Mouse (Mus musculus) erythroblast, embryonic 14.5 days (primary cell): ENCODE measurements at regions not wholly inside any gene's neighbourhood (a gene's known extent, or its start where the extent isn't known, plus 50 kb on each side); places are given as distances from the start of the nearest gene placed in this dataset.

ENCODE experiments used
- H3K27me3 ChIP-seq: 2 replicates; pipeline ENCODE4 v1.6.1; 2012; ENCODE audit warnings: inconsistent platforms; ENCODE audit not compliant: control insufficient read depth
- H3K36me3 ChIP-seq: 2 replicates; pipeline ENCODE4 v1.6.1; 2012; ENCODE audit warnings: mild to moderate bottlenecking, inconsistent platforms; ENCODE audit not compliant: control insufficient read depth
- H3K4me1 ChIP-seq: 2 replicates; pipeline ENCODE4 v1.6.1; 2012; ENCODE audit warnings: inconsistent platforms; ENCODE audit not compliant: control insufficient read depth
- H3K4me3 ChIP-seq: replicated peaks from 2 replicates; pipeline ENCODE3; 2012; ENCODE audit warnings: moderate library complexity, mild to moderate bottlenecking, inconsistent platforms
- H3K9me3 ChIP-seq: 2 replicates; pipeline ENCODE4 v1.6.1; 2012; ENCODE audit warnings: low read length, inconsistent platforms, mixed read lengths; ENCODE audit not compliant: control insufficient read depth
- GATA1 ChIP-seq: IDR thresholded peaks from 2 replicates; pipeline ENCODE4 v1.6.1; 2012; ENCODE audit warnings: low read length, inconsistent platforms, mixed read lengths
- TAL1 ChIP-seq: IDR thresholded peaks from 3 replicates; pipeline ENCODE4 v1.6.1; 2012; ENCODE audit warnings: low read length, inconsistent platforms, mixed read lengths

DNA sequence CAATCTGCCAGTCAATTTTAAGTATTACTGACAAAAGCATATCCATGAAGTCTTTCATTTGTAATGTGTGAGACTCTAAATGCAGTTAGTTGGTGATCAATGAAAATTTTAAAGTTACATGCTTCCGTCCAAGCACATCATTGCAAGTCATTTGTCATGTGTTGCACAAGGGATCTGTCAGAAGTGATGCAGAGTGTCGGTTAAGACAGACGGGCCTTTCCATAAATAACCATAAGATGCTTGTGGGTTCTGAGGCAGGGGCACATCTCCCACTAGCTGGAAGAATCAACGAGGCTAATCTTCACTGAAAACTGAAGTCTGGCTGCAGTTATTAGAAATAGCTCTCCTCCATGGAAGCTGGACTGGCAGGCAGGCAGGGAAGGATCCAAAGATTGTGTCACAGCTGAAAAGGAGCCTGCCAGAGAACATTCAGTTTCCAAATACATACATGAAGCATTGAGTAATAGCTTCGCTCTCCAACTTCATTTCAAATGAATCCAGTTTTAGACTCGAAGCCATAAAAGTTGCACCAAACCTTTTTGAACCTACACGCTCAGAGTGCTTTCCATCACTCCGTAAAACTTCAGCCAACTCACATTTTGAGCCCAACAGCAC is 241.8 kb downstream of the Gsdmc2 start:
- TF ChIP-seq TAL1 (no peak), GATA1 (no peak)
- Histone ChIP-seq H3K4me1 (no peaks in the 10 kb centered on the region), H3K9me3 (no peaks in the 10 kb centered on the region), H3K4me3 (no peak overlapping the region), H3K27me3 (no peaks in the 10 kb centered on the region), H3K36me3 (no peaks in the 10 kb centered on the region)

DNA sequence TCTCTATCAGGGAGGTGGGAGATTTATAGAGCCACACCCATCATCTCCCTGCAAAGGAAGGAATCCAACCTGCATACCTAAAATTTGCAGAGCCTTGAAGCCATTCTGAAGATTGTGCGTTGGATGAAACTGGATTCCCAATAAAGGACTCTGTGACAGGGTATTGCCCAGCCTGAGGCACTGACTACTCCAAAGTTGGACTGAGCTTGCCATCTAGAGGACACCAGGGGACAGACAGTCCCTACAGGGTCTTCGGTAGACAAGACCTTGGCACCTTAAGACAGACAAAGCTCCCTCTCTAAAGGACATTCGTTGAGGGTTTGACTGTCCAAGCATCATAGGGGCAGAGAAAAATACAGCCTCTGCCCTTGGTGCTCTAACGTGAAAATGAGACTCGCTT is 243.4 kb downstream of the Gsdmc2 start:
- Histone ChIP-seq H3K4me1 (no peaks in the 10 kb centered on the region), H3K4me3 (no peak overlapping the region), H3K9me3 (no peaks in the 10 kb centered on the region), H3K36me3 (no peaks in the 10 kb centered on the region), H3K27me3 (no peaks in the 10 kb centered on the region)
- no peak for TF ChIP-seq TAL1
- no peak for TF ChIP-seq GATA1

DNA sequence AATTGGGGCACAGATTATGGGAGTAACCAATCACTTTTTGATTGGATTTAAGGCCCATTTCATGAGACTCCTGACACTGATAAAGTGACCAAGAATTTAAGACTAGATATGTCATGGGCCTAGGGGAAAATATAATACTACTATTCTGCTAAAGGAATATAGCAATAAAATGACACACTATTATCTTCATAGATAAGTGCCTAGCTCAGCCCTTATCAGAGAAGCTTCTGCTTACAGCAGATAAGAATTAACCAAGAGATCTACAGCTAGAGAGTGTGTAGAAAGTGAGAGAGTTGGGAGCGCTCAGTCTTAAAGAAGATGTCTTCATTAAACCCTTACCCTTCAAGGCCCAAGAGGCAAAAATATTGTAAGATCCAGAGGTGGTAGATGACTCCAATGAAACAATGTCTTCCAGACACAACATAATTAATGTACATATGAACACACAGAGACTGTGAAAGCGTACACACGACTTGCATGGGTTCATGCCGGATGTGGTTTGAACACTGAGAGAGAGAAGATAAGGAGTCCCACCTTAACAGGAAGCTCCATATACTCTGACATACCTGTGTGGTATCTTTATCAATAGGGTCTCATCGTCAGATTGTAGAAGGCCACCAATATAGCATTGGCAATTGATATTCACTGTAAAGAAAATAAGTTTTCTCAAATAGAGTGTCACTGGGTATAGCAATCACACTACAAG is 252.1 kb downstream of the Gsdmc2 start:
- H3K27me3 ChIP-seq, result no peaks in the 10 kb centered on the region
- H3K9me3 ChIP-seq, result no peaks in the 10 kb centered on the region
- no peaks in the 10 kb centered on the region for H3K36me3 ChIP-seq
- no peak overlapping the region for H3K4me3 ChIP-seq
- no peak for TF ChIP-seq GATA1
- no peak for TF ChIP-seq TAL1
- H3K4me1 ChIP-seq, result no peaks in the 10 kb centered on the region

DNA sequence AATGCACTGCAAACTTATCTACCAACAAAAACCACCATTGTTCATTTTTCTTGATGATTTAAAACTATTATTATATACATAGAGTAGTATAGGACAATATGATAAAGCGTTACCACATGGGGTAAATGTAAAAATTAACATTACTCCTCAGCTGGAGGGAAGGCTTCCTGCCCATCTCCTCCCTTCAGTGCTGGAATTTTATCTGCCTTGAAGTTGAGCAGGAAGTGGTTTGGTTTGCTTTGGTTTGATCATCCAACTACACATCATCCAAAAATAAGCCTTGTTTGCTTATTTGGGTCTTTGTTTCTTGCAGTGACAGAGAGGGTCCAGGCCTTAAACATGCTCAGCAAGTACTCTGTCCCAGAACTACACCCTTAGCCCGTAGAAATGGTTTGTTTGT is 285.7 kb downstream of the Gsdmc2 start:
- no peaks in the 10 kb centered on the region for H3K4me1 ChIP-seq
- no peak for TF ChIP-seq TAL1
- no peak for TF ChIP-seq GATA1
- H3K4me3 ChIP-seq, result no peak overlapping the region
- no peaks in the 10 kb centered on the region for H3K9me3 ChIP-seq
- H3K27me3 ChIP-seq, result no peaks in the 10 kb centered on the region
- H3K36me3 ChIP-seq, result no peaks in the 10 kb centered on the region

DNA sequence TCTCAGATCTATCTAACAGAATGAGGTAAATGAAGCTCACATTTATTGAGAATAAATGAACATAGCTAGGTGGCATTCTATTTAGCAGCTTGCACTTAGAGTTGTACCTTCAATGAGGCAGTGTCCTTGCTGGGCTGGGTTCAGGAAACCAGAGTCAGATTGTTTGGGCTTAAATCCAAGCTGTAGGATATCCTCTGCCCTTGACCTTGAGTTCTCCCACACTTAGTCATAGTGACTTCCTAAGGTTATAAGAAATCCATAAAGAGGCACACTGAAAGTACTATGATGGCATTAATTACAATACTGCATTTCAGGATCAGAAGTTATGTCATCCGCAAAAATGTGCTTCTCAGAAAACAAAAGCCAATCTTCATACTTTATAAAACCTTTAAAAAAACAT is 286.3 kb downstream of the Gsdmc2 start:
- TF ChIP-seq TAL1 (no peak), GATA1 (no peak)
- Histone ChIP-seq H3K36me3 (no peaks in the 10 kb centered on the region), H3K9me3 (no peaks in the 10 kb centered on the region), H3K4me1 (no peaks in the 10 kb centered on the region), H3K27me3 (no peaks in the 10 kb centered on the region), H3K4me3 (no peak overlapping the region)

DNA sequence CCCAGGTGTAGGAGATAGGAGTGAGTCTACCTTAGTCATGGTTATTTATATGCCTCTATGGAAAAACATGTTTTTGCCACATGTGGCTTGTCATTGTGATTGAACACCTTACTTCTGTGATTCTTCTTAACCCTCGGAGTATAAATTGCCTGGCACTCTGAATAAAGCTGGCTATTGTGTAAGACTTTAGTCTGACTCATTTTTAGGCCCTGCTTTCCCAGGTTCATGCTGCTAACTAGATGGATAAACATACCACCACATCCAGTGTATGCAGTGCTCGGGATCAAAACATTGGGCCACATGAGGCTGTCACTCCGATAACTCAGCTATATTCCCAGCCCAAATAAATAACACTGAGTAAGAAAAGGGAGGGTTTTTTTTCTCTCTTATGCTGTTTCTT is 287.2 kb downstream of the Gsdmc2 start:
- H3K36me3 ChIP-seq, result no peaks in the 10 kb centered on the region
- no peaks in the 10 kb centered on the region for H3K4me1 ChIP-seq
- TF ChIP-seq TAL1 (no peak), GATA1 (no peak)
- H3K27me3 ChIP-seq, result no peaks in the 10 kb centered on the region
- H3K9me3 ChIP-seq, result no peaks in the 10 kb centered on the region
- no peak overlapping the region for H3K4me3 ChIP-seq

DNA sequence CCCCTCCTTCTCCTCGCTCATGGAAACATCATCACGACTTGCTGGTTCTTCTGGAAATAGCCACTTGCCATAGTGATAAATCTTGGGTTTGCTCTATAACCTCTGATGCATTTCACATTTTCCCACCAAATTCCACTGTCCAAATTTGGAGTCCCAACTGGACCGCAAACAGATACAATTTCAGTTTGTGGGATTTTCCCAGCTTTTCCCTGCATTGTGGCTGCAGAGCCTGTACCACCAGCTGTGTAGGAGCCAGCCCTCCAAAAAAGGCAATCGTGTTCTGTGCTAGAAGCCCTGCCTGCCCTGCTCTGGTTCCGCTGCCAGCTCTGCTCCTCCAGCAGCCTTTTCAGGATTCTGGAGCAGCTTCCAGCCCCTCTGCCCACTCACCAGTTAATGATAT is 291.4 kb downstream of the Gsdmc2 start:
- H3K36me3 ChIP-seq, result no peaks in the 10 kb centered on the region
- no peak overlapping the region for H3K4me3 ChIP-seq
- no peaks in the 10 kb centered on the region for H3K9me3 ChIP-seq
- no peaks in the 10 kb centered on the region for H3K4me1 ChIP-seq
- H3K27me3 ChIP-seq, result no peaks in the 10 kb centered on the region
- no peak for TF ChIP-seq GATA1

DNA sequence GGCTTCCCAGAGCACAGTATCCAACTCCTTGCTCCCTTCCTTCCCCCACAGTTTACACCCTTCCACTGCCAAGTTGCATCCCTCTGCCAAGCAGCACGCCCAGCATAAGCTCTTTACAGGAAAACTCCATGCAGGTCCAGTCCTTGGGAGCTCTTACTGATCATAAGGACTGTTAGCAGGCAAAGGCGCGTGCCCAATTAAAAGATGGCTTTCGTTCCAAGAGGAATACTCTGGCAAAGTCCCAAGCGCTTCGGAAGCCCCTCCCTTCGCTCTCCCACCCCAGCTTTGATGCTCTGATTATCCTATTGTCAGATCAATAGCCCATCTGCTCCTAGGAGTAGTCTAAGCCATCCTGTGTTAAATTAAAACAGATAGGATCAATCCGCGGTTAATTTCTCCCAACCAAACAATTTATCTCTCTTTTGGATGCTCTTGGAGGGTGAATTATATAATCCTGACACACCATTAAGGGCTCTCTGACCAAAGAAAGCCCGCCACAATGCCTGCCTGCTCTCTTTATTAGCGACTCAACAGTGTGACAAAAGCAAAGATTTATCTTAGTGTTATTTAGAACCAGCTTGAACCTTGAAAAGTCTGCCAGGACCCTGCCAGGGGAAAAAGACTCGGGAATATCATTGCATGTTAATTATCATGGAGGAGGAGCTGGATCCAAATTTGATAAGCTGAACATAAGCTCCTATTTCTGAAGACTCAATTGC is 312.5 kb downstream of the Gsdmc2 start:
- no peak for TF ChIP-seq TAL1
- no peak for TF ChIP-seq GATA1
- Histone ChIP-seq H3K9me3 (no peaks in the 10 kb centered on the region), H3K4me3 (no peak overlapping the region), H3K27me3 (no peaks in the 10 kb centered on the region), H3K4me1 (no peaks in the 10 kb centered on the region), H3K36me3 (no peaks in the 10 kb centered on the region)

DNA sequence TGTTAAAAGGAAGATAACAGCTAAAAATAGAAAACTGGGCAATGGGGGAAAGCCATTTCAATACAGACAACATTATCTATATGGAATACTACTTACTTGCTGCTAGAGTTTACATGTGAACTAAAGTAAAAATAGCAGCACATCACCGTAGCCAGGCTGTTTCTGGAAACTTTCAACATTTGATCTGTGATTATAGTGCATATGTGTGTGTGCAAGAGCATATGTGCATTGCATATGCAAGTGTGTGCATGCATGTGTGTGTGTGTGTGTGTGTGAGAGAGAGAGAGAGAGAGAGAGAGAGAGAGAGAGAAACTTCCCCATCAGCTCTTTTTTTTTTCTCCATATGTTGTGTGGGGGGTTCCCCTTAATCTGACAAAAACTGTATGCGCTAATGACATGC is 317.7 kb downstream of the Gsdmc2 start:
- TF ChIP-seq GATA1, result no peak
- TF ChIP-seq TAL1, result no peak
- H3K36me3 ChIP-seq, result no peaks in the 10 kb centered on the region

More for the DNA sequence above, 317.7 kb downstream of the Gsdmc2 start:
- Histone ChIP-seq H3K27me3 (no peaks in the 10 kb centered on the region), H3K4me3 (no peak overlapping the region), H3K4me1 (no peaks in the 10 kb centered on the region), H3K9me3 (no peaks in the 10 kb centered on the region)
